Mouse (Mus musculus): ENCODE measurements around the gene Ehf.

Gene Ehf

DNA sequence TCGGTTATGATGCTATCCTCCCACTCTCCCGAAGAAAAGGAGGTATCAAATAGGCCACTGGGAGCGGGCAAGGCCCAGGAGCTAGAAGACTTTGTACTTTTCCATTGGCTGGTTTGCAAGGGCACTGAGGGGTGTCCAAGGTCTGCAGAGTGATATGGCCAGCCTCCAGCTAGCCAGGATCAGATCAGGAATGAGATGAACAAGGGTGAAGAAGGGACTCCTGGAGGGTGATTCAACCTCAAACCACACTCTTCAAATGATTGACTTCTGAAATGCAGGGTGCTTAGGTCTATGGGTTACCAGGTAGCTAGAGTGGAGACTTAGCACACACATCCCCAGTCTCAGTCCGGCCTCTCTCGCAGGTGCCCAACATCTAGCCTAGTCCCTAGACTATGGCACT is 9.3 kb downstream of the Ehf start:
- DNase-seq: no peak

DNA sequence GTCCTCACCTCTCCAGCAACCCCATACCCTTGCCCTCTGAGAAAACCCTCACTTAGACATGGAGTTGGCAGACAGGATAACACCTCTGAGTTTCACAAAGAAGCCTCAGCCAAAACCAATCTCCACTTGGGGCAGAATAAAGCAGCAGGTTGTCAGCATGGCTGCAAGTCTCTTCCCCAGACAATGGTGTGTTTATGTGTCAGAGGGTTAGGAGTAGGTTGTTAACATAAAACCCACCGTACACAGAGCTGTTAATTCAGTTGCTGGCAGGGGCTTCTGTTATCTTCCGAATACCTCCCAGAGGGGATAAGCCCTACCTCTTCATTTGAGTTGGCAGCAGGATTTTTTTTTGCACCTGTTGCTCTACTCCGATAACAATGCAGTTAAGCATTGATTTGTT is 9.9 kb downstream of the Ehf start:
- no peak for DNase-seq

DNA sequence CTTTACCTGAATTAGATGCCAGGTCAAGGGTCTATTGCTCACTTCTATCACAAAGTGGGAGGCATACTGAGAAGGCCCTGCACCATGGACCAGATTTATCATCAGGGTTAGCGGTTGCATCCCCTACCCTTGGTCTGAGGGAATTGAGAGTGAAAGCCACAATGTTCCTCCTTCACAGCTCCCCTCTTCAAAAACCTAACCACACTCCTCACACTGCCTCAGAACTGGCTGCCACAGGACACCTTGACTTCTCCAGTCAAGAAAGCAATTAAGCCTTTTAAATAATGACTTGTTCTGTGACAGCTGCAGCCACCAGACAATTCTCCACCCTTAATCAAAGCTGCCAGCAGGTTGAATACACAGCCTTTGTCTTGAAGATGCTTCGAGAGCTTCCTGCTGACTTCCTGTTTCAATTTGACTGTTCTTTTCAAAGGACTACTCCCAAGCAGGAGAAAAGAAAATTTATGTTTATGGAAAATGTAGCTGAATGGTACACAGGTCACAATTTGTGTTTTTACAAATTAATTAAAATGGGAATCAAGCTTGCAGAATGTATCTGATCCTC is 12.3 kb downstream of the Ehf start:
- DNase-seq: no peak

DNA sequence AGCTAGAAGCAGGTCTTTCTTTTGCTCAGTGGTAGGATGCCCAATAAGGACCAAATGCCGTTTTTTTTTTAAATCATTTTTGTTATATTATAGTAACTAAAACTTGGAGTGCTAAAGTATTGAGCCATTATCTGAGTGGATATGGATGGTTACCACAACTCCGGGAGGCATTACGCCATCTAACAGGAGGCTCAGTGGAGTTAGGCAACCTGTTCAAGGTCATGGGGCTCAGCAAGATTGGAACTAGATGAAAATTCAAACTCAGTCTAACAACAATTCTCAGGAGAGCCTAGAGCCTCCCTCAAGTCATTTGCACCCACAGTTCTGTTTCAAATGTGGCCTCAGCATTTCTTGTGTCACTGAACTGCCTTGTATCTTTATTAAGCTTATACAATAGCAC is 12.9 kb downstream of the Ehf start:
- no peak for DNase-seq

DNA sequence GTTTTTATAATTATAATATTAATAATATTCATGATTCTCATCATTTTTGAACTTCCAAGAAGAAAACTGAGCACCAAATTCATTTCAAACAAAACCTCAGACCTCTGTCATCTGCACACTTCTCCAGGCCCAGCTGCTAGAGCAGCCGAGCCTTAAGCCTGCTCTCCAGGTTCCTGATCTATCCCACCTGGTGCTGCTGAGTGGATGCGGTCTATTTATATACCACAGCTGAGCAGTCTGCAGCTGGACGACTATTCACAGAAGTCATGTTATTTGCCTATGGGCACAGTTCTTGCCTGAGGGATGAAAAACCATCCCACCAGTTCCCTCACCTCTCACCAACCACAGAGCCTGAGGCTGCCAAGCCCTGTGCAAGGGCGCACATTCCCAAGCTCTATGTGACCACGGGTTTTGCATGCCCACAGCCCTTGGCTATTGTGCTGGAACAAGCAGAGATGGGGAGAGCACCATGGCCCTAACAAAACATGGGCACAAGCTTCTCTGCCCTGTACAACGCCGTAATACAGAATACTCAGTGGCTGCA is 13.6 kb downstream of the Ehf start:
- no peak for DNase-seq

DNA sequence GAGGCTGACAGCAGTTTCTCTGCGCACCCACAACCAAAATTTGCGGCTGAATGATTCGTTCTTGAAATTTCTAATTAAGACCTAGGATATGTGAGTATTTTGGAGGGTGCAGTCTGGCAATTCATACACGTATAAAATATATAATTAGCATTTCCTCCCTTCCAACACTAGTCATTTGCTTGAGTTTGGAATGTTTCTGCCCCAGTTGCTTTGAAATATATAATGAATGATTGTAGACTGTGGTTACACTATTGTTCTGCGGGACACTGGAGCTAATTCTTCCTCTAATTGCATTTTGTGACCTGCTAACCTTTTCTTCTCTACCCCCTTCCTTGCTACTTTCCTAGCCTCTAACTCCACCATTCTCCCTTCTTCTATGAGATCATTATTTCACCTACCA is 15.4 kb downstream of the Ehf start:
- DNase-seq: no peak

DNA sequence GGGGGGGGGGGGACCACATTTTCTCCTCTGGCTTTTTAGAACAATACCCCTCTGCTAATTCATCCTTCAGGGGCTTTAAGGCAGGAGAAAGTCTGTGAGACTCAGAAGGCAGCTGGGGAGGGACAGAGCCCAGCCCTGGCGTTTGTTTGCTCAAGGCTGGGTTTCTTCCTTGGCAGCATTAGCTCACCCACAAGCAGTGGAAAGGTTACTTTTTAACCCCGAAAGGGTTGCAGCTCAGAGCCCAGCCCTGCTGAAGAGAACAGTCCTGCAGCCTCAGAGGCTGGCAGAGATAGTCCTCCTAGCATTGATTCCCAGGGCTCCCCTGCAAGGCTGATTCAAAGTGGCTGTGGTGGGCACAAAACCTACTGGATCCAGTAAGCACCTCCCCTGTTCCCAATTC is 17.5 kb downstream of the Ehf start:
- no peak for DNase-seq

DNA sequence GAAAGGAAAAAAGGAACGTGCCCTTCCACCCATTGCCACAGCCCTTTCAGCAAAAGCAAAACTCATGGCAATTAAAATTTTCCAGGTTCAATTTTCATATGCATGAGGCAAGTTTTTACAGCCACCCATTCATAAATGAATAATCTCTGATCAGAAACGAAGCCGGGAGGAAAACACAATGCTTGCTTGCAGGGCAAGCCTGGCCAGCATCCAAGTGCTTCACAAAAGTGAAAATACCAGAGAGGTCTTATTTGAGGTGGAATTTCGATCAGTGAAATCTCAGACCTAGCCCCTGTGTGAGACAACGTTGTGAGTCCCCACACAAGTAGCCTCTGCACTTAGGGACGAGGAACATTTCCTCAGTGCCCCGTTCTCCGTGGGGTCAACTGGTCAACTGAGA is 19.3 kb downstream of the Ehf start:
- DNase-seq: no peak

DNA sequence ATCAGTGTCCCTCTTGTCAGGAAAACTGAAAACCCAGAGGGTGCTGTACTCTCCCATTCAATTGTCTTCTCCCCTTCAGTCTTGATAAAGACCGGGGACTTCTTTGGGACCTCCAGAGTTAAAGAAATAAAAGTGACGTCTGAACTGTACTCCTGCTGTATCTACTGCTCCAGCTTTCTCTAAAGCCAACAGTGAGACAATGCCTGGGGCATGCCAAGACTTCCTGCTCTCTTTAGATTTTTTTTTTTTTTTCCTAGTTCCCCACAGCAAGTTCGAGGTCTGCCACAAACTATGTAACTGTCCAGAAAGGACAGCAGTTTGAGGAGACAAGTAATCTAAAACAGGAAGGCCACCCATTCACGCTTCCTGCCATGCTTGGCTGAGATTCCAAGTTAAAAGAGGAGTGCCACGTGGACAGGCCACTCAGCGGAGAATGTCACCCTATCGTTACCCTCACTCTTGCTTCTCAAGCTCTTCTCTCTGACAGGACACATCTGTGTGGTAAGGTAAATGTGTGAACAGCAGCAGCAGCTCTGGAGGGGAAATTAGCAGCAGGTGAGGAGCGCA is 20.8 kb downstream of the Ehf start:
- no peak for DNase-seq

DNA sequence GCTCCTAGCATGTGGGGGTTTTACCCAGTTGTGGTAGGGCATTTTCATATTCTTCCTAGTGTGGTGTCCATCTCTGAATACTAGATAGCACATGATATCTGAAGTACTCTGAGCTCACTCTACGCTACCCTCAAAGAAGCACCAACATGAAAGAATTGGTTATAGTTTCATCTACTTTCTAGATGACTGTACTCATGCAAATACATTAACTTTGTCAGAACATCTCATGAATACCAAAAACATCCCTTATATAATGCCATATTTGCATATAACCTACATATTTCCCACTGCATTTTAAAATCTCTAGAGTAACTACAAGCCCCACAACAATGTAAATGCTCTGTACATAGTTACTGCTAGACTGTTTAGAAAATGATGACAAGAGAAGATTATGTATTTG is 23.2 kb downstream of the Ehf start:
- no peak for DNase-seq

DNA sequence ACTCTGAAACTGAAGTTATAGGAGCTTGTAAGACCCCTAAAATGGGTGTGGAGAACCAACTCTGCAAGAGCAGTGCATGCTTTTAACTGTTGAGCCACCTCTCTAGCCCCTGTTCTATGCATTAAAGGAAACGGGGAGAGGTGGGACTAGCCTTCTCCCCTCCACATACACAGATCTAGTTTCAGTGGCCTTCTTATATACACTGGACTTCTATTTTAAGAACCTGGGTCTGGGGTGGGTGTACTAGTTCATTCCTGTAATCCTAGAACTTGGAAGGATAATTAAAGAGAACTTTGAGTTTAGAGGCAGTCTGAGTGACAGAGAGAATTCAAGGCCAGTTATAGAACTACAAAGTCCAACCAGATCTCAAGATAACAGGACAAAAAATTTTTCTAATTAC is 24.6 kb downstream of the Ehf start:
- no peak for DNase-seq

DNA sequence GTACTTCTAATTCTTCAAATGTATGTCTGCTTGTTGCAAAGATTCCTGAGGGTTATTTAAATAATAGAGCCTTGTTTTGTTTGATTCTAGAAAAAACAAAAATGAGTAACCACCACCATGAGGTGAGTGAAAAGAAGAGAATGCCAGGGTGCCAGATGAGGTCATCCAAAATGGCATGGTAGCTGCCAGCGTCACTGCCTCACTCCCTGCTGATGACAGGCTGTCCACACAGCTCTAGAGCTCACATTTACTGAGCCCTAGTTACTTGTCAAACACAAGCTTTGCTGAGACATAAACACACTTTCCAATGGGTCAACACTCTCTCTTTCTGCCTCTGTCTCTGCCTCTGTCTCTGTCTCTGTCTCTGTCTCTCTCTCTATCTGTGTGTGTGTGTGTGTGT is 25.3 kb downstream of the Ehf start:
- DNase-seq: peak; percentile 38 to 43

DNA sequence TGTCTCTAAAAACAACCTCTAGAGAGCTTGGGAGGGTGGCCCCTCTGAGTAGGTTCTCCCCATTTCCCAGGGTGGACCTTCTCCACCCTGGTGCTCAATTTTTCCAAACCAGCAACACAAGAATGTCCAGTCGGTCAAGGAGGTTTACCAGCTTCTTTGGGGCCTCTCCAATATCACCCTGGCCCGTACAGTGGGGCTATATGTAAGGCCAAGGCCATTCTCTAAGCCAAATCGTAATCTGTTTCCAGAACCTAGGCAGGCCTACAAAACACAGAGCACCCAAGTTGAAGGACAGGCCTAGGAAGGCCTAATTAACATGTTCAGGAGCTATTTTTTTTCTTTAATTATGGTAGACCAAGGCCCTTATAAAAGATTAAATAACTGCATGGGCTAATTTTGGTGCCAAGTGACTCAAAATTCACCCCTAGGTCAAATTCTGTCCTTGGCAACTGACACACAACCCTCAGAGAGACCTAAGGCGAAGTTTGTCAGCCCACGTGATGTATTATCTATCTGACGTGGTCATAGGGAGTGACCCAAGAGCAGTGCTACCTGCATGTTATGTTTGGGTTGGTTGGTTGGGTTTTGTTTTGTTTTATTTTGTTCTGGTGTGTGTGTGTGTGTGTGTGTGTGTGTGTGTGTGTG is 27.6 kb downstream of the Ehf start:
- no peak for DNase-seq

DNA sequence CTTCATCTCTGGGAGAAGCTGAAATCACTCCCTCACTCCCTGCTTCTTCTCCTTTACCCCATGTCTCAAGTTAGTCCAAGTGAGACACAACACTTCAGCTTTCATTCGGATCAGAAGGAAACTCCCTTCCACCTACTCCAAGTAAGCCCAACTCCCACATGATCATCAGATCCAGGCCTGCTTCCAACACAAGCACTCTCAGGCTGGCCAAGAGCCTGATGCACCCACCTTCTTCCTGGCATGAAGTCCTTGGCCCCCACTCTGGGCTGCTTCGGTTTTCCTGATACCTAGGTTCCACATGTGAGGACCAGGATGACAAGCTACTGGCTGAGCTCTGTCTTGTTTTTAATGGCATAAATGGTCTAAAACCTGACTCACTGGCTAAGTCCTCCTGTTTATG is 28.3 kb downstream of the Ehf start:
- DNase-seq: no peak

DNA sequence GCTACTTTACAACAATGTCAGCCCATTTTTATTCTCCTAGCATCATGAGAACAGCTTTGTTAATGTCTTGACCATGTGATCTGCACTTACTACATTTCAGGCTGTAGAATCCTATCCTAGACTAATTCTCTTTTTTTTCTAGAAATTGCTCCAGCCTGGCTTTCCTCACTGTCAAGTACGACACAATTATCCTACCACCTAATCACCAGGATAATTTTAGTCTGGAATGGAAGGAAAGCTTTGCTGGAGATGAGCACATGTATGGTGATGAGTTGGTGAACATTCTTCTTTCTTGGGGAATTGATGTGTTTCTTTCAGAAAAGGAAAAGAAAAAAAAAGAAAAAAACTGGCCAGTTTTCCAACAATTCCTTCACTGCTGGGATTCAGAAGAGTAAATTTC is 28.8 kb downstream of the Ehf start:
- DNase-seq: no peak

DNA sequence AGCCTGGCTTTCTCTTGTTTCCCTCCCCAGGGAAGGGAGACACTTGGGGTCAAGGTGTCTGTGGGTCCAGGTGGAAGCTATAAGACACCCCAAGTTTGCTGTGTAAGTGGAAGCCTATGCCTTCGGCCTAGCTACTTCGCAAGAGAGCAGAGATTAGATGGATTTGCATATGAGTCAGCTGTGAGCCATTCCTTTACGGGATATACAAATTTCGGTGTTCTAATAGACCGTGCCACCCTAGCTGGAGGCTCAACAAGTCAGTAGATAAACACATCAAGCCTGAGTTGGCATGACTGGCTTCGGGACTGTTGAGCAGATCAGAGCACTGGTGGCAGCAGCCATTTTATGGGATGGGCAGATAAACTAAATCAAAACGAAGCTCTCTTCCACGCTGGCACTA is 31.6 kb downstream of the Ehf start:
- DNase-seq: no peak

DNA sequence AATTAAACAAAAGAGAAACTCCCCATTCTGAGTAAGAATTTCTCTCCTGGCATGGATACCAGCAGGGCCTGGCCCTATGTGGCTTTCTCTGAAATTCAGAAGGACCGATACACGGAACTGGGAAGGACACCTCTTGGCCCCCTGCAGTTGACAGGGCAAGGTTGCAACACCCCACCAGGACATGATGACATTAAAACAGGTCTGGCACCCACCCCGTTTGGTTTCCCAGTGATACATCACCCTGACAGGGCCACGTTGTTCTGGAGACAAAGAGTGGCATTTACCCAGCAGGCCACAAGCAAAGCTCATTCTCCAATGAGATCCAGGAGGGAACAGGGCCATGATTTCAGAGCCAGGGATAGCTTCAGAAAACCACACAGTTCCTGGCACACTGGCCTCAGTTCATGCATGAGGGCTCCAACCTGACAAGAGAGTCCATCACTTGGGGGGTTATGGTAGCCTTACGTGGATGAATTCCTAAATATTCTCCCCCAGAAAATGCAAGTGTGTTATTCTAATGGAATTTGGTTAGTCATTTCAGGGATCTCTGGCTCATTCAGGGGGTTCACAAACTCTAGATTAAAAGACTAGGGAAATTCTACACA is 32.4 kb downstream of the Ehf start:
- no peak for DNase-seq

DNA sequence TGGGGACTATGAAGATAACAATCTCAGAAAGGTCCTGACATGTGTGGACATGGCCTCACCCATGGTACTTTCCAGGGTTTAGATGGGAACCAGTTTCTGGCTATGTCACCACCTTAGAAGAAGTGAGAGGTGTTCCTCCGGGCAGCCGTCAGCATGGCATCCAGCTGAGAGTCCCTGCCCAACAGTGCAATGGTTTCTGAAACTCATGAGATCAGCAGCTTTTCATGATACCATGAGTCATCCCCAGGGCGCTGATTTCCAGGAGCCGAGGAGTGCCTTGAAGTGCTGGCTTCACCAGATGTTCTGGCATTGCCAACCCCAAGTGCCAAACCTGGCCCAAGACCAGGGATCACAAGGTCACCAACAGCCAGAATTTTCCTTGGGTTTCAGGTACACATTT is 64.0 kb downstream of the Ehf start:
- DNase-seq: no peak

DNA sequence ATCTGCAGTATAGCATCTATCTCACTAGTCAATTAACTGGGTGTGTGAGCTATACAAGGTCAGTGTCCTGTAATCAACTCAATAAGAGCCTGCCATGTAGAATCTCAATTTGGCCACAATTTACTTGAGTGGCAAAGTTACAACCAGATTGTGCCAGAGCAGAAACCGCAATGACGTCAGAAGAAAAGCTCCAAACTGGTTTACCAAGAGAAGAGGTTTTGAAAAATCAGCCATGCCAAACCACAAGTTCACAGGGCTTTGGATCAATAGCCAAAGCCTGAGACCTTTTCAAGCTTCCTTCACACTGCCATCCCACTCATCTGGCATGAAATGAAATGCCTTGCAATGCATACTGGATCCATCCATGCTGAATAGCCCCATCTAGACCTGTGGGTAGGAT is 76.3 kb downstream of the Ehf start:
- DNase-seq: no peak

DNA sequence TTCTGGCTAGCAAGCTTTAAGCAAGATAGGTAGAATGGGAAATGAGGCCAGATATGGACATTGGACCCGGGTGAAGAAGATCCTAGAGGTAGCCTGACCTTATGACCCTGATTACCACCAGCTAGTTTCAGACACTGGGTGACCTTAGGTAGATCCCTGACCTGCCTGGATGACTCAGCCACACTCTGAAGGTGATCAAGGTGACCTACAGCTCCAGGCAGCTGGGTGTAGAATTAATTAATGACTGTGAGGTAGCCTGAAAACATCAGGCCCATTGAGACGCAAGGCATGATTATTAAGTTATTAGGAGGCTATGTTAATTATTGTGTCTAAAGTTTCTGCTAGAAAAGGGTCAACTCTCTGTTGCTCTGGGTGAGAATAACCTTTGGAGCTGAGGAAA is 82.2 kb downstream of the Ehf start:
- DNase-seq: no peak

DNA sequence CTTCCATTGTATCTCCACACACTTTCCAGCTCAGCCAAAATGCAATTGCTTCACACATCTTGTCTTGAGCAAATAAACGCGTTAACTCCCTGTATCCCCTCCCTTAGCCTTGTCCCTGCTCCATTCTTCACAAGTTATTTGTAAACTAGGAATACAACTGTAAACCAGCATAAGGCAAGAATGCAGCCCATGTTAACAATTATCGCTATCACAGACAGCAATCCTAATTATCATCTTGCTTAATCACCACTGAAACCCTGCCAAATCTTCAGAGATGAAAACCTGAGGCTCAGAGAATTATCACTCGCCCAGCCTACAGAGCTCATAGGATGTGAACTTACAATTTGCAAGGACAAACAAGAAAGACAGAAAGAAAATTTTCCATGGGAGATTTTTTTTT is 84.8 kb downstream of the Ehf start:
- no peak for DNase-seq

DNA sequence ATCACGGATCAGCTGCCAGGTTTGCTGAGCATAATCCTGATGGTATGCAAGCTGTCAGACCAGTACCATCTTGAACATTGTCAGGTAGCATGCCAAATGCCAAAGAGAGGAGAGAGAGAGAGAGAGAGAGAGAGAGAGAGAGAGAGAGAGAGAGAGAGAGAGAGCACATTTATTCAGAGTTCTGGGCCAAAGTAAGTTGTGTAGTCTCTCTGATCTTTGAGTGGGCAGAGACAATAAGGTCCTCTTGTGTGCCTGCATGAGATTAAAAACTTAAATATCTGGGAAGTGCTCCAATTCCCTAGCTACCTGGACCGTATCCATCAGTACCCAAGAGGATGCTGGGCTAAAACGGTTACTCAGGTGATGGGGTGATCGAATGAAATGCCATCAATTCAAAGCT is 87.3 kb downstream of the Ehf start:
- peak; percentile 24 to 30 for DNase-seq

DNA sequence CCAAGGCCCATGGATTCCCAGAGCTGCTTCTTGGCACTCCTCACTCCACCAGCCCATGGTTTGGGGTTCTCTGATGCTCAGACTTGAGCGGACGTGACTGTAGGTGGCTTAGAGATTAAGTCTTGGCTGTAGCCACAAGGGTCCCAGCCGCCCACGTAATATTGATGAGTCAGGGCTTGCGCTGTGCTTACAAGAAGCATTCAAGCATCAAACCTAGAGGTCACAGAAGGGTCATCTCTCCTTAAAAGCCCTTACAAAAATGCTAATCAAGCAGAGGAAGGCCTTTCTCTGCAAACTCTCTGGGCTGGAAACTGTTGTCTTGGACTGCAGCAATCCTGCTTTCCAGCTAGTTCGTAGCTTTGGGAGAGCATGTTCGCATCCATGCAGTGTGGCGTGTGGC is 88.2 kb downstream of the Ehf start:
- no peak for DNase-seq

DNA sequence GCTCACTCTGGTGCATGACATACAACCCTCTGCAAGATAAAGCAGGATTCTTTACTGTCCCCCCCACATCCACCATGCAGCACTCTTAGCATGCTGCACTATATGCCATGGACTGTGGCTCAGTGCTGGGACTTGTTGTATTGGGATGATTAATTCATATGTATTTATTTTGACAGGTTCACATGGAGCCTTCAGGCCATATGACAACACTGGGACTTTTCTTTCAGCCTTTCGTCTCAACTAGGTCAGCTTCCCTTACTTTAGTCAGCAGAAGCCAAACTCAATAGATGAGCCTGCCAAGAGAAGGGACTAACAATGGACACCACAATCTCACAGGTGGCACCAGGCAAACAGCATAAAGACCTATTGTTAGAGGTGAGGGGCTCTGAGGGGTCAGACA is 89.5 kb downstream of the Ehf start:
- no peak for DNase-seq

Data from cerebellum, postnatal 14 days (tissue).